Mouse (Mus musculus) bone marrow, adult 2 months (tissue): ENCODE results near the gene Gfer.

Source experiments
- CTCF ChIP-seq: fragments of 200-500 bp; IDR thresholded peaks from 2 replicates; pipeline ENCODE4 v1.5.1; 2011; ENCODE audit warnings: low read length, control low read depth; ENCODE audit not compliant: control insufficient read depth, insufficient read depth
- POLR2A ChIP-seq: fragments of 200-500 bp; IDR thresholded peaks from 2 replicates; pipeline ENCODE4 v1.6.1; 2011; ENCODE audit warnings: low read depth, mild to moderate bottlenecking, control low read depth, low read length, borderline replicate concordance; ENCODE audit not compliant: control insufficient read depth

DNA sequence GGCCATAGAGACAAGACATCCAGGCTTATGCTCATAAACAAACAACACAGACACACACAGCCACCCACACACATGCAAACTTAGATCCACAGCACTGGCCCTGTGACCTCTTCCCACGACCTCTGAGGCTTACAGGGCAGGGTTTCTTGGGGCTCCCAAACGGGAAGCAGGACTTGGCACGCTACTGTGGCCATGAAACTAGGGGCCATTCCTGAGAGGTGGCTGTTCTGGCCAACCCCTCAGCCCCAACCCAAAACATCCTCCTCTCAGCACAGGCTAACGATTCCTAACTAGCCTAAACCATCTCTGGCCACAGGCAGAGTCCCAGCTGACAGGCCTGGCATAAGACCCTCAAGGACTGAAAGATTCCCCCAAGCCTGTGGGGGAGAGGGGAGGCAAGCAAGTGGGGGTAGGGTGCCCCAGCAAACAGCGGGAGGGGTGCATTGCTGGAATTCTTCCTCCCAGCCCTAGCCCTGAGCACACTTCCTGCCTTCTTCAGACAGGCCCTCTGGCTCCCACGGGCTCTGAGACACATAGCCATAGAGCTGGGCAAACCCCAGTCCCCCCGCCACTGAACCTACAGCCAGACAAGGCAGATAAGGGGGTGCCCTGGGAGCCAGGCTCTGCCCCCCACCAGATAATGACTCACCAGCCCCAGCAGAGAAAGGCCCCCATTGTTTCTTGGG lies 51.8 kb downstream of the Gfer start:
- TF ChIP-seq CTCF = no peak
- TF ChIP-seq POLR2A = no peak
